Mouse (Mus musculus) midbrain, embryonic 16.5 days (tissue): ENCODE results near the gene Abcb9. TPM values are rescaled to one million over a fixed set of nuclear protein-coding genes. Genes with fewer than 3 reads are reported as not detected.

ENCODE experiments used
- polyA plus RNA-seq: library from polyadenylated mRNA; unstranded; fragments of >200 nt; fragmentation: Nextera tagmentation; extraction: Ambion mirVana; gene quantifications from 2 replicates; pipeline ENCODE4 v1.2.1, GENCODE M21; 2015

The Abcb9 gene
- polyA plus RNA-seq, 1 experiment from 2014 or later = 21.7 TPM

Other genes starting within 250 kb of the Abcb9 start
- gene Hcar2, start 230.3 kb downstream of the Abcb9 start, polyA plus RNA-seq = not detected in 2 replicates
- 0.55 and 0.62 TPM in 2 replicates for gene Hcar1, start 215.8 kb downstream of the Abcb9 start, polyA plus RNA-seq
- gene Denr, start 188.6 kb downstream of the Abcb9 start, polyA plus RNA-seq = 122 and 130 TPM in 2 replicates
- gene Gm43518, start 168.4 kb downstream of the Abcb9 start, polyA plus RNA-seq = 2.6 and 3.6 TPM in 2 replicates
- 4.2 and 4.9 TPM in 2 replicates for gene Ccdc62, start 165.1 kb downstream of the Abcb9 start, polyA plus RNA-seq
- 33.5 and 34.3 TPM in 2 replicates for gene Hip1r, start 122.2 kb downstream of the Abcb9 start, polyA plus RNA-seq
- 59.5 and 62.0 TPM in 2 replicates for gene Vps37b, start 63.5 kb downstream of the Abcb9 start, polyA plus RNA-seq
- gene Ogfod2, start 16.5 kb upstream of the Abcb9 start, polyA plus RNA-seq = 41.8 and 43.7 TPM in 2 replicates
- gene Arl6ip4, start 20.3 kb upstream of the Abcb9 start, polyA plus RNA-seq = 78.0 and 81.6 TPM in 2 replicates
- gene Pitpnm2, start 154.0 kb upstream of the Abcb9 start, polyA plus RNA-seq = 9.6 and 10.9 TPM in 2 replicates
- 9.3 and 10.8 TPM in 2 replicates for gene Mphosph9, start 232.2 kb upstream of the Abcb9 start, polyA plus RNA-seq
- 10.5 and 11.1 TPM in 2 replicates for gene 2810006K23Rik, start 232.3 kb upstream of the Abcb9 start, polyA plus RNA-seq